Mouse (Mus musculus) bone marrow, adult 2 months (tissue): ENCODE data around the gene Dsn1.

Experiments used
- CTCF ChIP-seq: fragments of 200-500 bp; IDR thresholded peaks from 2 replicates; pipeline ENCODE4 v1.5.1; 2011; ENCODE audit warnings: low read length, control low read depth; ENCODE audit not compliant: control insufficient read depth, insufficient read depth
- POLR2A ChIP-seq: fragments of 200-500 bp; IDR thresholded peaks from 2 replicates; pipeline ENCODE4 v1.6.1; 2011; ENCODE audit warnings: low read depth, mild to moderate bottlenecking, control low read depth, low read length, borderline replicate concordance; ENCODE audit not compliant: control insufficient read depth

DNA sequence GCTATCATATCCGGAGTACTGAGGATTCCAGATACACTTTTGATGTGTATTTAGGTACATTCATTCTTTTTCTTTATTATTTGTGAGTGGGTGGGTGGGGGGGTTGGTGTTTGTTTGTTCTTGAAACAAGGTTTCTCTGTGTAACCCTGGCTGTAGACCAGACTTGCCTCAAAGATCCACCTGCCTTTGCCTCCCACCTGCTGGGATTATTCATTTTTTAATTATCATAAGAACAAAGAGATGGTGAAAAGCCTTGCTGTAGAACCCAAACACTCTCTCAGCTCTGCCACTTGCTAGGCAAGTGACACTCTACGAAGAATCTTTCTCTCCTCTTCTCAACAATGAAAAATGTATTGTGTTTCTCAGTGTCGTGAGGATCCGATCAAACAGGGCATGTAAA is 12.3 kb upstream of the Dsn1 start:
- TF ChIP-seq CTCF = no peak
- TF ChIP-seq POLR2A = no peak
